ENCODE assay signal across 11 mouse cellular contexts in the genomic region with DNA sequence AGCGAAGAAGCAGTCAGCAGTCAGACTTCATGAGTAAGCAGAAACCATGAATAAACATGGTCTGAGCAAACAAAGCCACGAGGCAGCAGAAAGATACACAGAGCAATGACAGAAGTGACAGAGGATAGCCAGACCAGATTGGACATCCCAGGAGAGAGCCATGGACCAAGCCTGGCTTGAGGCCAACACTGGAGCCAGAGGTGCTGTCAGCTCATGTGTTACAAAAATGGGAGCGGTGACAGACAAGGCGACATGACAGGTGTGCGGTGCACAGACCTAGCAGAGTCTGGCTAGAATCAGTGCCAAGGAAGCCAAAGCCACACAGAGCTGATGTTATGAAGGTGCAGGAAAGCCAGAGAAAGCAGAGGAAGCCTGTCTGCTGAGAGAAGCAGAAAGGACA. TPM values are rescaled to one million over a fixed set of nuclear protein-coding genes. Genes with fewer than 3 reads are reported as not detected.
DNase-seq lines count a peak whose midpoint lies in the region; ATAC-seq and TF ChIP-seq lines count a peak whose summit lies in the region.
"Had no signal": no experiment of that assay in that cellular context is flagged by ENCODE, and none has a peak within 500 bp of the region (broad histone marks: within the 10 kb centered on the region; RNA-seq: fewer than 3 reads in every experiment).

No protein-coding gene starts in this region.

- no peaks in the 10 kb centered on the region for H3K9me3 ChIP-seq in forebrain, embryonic 14.5 days (replicated peaks; ENCODE audit: control insufficient read depth, low read length)
- H3K9me3 ChIP-seq in forebrain, embryonic 12.5 days: no peaks in the 10 kb centered on the region
- H3K9me3 ChIP-seq in lung, embryonic 15.5 days: no peaks in the 10 kb centered on the region
- H3K9me3 ChIP-seq: limb, embryonic 12.5 days had no signal

- no peaks in the 10 kb centered on the region for H3K27me3 ChIP-seq in forebrain, embryonic 14.5 days (replicated peaks; ENCODE audit: control insufficient read depth, insufficient read depth, low read length)
- peaks cover 45% of the 10 kb centered on the region for H3K27me3 ChIP-seq in forebrain, embryonic 12.5 days
- H3K27me3 ChIP-seq in lung, embryonic 15.5 days: no peaks in the 10 kb centered on the region
- H3K27me3 ChIP-seq: CH12.LX; limb, embryonic 12.5 days had no signal

- no peak overlapping the region for H3K4me3 ChIP-seq in forebrain, embryonic 14.5 days (ENCODE audit: low read depth, low read length)
- H3K4me3 ChIP-seq in forebrain, embryonic 12.5 days (replicated peaks): no peak overlapping the region
- no peak overlapping the region for H3K4me3 ChIP-seq in lung, embryonic 15.5 days
- H3K4me3 ChIP-seq in lung, adult 2 months (replicated peaks; ENCODE audit: extremely low read depth, low read depth, low read length): no peak overlapping the region
- H3K4me3 ChIP-seq: limb, embryonic 12.5 days had no signal

- 63% methylated on average over 5 of the region's 5 CpGs for WGBS in forebrain, embryonic 14.5 days
- 86% methylated on average over 5 of the region's 5 CpGs for WGBS in forebrain, embryonic 12.5 days
- 24% methylated on average over 5 of the region's 5 CpGs for WGBS in lung, embryonic 15.5 days
- 55% methylated on average over 5 of the region's 5 CpGs for WGBS in lung, adult 2 months

- H3K9ac ChIP-seq in forebrain, embryonic 14.5 days (ENCODE audit: low read length): no peak overlapping the region
- H3K9ac ChIP-seq in forebrain, embryonic 12.5 days: no peak overlapping the region
- H3K9ac ChIP-seq in lung, embryonic 15.5 days: no peak overlapping the region
- H3K9ac ChIP-seq: limb, embryonic 12.5 days had no signal

- ATAC-seq in forebrain, embryonic 14.5 days: peak; percentile 48; the same call in 1 of the 2 replicates
- ATAC-seq in forebrain, embryonic 12.5 days (ENCODE audit: low FRiP score): no peak
- peak; percentile 67; the same call in 1 of the 2 replicates for ATAC-seq in lung, embryonic 15.5 days (ENCODE audit: borderline replicate concordance, extremely low read depth, low FRiP score, low TSS enrichment)

- H3K27ac ChIP-seq in forebrain, embryonic 14.5 days (ENCODE audit: low read depth, low read length): no peak overlapping the region
- no peak overlapping the region for H3K27ac ChIP-seq in forebrain, embryonic 12.5 days
- no peak overlapping the region for H3K27ac ChIP-seq in lung, embryonic 15.5 days
- H3K27ac ChIP-seq: limb, embryonic 12.5 days had no signal

- TF ChIP-seq POLR2A in lung, adult 2 months (IDR thresholded peaks at IDR 0.05; ENCODE audit: borderline replicate concordance, extremely low read depth, low read depth, low read length): no peak

- no peak for TF ChIP-seq CTCF in lung, adult 2 months (IDR thresholded peaks at IDR 0.05; ENCODE audit: insufficient read depth, low read length)

- no peak overlapping the region for H3K4me2 ChIP-seq in forebrain, embryonic 14.5 days (ENCODE audit: low read length)
- no peak overlapping the region for H3K4me2 ChIP-seq in forebrain, embryonic 12.5 days
- no peak overlapping the region for H3K4me2 ChIP-seq in lung, embryonic 15.5 days
- H3K4me2 ChIP-seq: limb, embryonic 12.5 days had no signal

- H3K4me1 ChIP-seq in forebrain, embryonic 14.5 days (ENCODE audit: control insufficient read depth, insufficient read depth, low read length): no peaks in the 10 kb centered on the region; the same call in 1 of the 2 replicates
- H3K4me1 ChIP-seq in forebrain, embryonic 12.5 days: no peaks in the 10 kb centered on the region
- H3K4me1 ChIP-seq in lung, embryonic 15.5 days: peaks cover 8% of the 10 kb centered on the region; the same call in 1 of the 2 replicates
- no peaks in the 10 kb centered on the region for H3K4me1 ChIP-seq in lung, adult 2 months (ENCODE audit: control insufficient read depth, insufficient read depth, low read length)
- H3K4me1 ChIP-seq: limb, embryonic 12.5 days had no signal

- DNase-seq in forebrain, embryonic 14.5 days (ENCODE audit: low spot score): peak; percentile 51
- no peak for DNase-seq in lung, adult 2 months
- DNase-seq in brain, adult 2 months (ENCODE audit: low read depth, low spot score): peak; percentile 24
- peak; percentile 42 for DNase-seq in liver
- DNase-seq in frontal cortex, adult 2 months (ENCODE audit: extremely low spot score in 1 of 2, low spot score in 1 of 2): no peak
- DNase-seq in frontal cortex, postnatal 25 days (ENCODE audit: low spot score in 2 of 2): no peak
- DNase-seq: cerebellum, adult 9-10 months had no signal

- no peaks in the 10 kb centered on the region for H3K36me3 ChIP-seq in forebrain, embryonic 14.5 days (ENCODE audit: control insufficient read depth, insufficient read depth, low read length)
- H3K36me3 ChIP-seq in forebrain, embryonic 12.5 days (replicated peaks): no peaks in the 10 kb centered on the region
- no peaks in the 10 kb centered on the region for H3K36me3 ChIP-seq in lung, embryonic 15.5 days
- H3K36me3 ChIP-seq: limb, embryonic 12.5 days had no signal

RNA-seq across cellular contexts. Expression of gene Psma1, which starts 35.3 kb away (rescaled TPM):
- polyA plus RNA-seq in forebrain, embryonic 14.5 days (2014; fragmentation: Nextera tagmentation; extraction: Ambion mirVana): 450 and 469 TPM in 2 replicates
- polyA plus RNA-seq in forebrain, embryonic 12.5 days (2016; fragmentation: Nextera tagmentation; extraction: Ambion mirVana): 411 and 420 TPM in 2 replicates
- polyA plus RNA-seq in lung, embryonic 15.5 days (2015; fragmentation: Nextera tagmentation; extraction: Ambion mirVana): 430 and 442 TPM in 2 replicates
- polyA plus RNA-seq in lung, adult 2 months (2012; rRNA removed): 49.9 and 84.0 TPM in 2 replicates
- 156 and 166 TPM in 2 replicates for polyA plus RNA-seq in frontal cortex, adult 2 months (2012; rRNA removed)

RNA-seq across cellular contexts. Expression of gene Copb1, which starts 56.7 kb away (rescaled TPM):
- polyA plus RNA-seq in forebrain, embryonic 14.5 days (2014; fragmentation: Nextera tagmentation; extraction: Ambion mirVana): 105 and 112 TPM in 2 replicates
- polyA plus RNA-seq in forebrain, embryonic 12.5 days (2016; fragmentation: Nextera tagmentation; extraction: Ambion mirVana): 96.4 and 97.3 TPM in 2 replicates
- 123 and 126 TPM in 2 replicates for polyA plus RNA-seq in lung, embryonic 15.5 days (2015; fragmentation: Nextera tagmentation; extraction: Ambion mirVana)
- 32.3 and 33.5 TPM in 2 replicates for polyA plus RNA-seq in lung, adult 2 months (2012; rRNA removed)
- polyA plus RNA-seq in frontal cortex, adult 2 months (2012; rRNA removed): 40.2 and 46.2 TPM in 2 replicates

Comparison
In these comparisons a context has a peak if more than half of its experiments do, and no peak if none do; other contexts are left out.
1. DNase-seq: peak in forebrain, embryonic 14.5 days (single experiment), brain, adult 2 months (single experiment) and liver (single experiment); none in lung, adult 2 months (single experiment), frontal cortex, adult 2 months (0 of 2) and frontal cortex, postnatal 25 days (0 of 2).